Mouse (Mus musculus): Measurements from ENCODE around the gene Cep85l. TPM values are rescaled to one million over a fixed set of nuclear protein-coding genes. Genes with fewer than 3 reads are reported as not detected.

Gene Cep85l
- polyA plus RNA-seq, 1 experiment from 2014 or later, result 1.5 TPM

DNA sequence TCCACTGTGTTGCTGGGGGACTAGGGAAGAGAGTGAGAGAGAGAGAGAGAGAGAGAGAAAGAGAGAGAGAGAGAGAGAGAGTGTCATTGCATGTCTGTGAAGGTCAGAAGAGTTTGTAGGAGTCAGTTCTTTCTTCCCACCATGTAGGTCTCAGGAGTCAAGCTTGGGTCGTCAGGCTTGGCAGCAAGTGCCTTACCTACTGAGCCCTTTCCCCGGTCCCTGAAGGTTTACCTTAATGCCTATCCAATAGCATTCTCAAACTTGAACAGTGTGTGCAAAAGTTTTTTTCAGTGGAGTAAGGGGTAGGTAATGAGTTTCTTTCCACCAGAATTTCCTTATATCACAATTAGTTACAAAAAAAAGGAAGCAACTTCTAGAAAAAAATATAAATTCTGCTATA lies 40.7 kb downstream of the Cep85l start:
- H3K27me3 ChIP-seq (replicated peaks; ENCODE audit: control insufficient read depth, insufficient read depth, low read length), result no peaks in the 10 kb centered on the region

DNA sequence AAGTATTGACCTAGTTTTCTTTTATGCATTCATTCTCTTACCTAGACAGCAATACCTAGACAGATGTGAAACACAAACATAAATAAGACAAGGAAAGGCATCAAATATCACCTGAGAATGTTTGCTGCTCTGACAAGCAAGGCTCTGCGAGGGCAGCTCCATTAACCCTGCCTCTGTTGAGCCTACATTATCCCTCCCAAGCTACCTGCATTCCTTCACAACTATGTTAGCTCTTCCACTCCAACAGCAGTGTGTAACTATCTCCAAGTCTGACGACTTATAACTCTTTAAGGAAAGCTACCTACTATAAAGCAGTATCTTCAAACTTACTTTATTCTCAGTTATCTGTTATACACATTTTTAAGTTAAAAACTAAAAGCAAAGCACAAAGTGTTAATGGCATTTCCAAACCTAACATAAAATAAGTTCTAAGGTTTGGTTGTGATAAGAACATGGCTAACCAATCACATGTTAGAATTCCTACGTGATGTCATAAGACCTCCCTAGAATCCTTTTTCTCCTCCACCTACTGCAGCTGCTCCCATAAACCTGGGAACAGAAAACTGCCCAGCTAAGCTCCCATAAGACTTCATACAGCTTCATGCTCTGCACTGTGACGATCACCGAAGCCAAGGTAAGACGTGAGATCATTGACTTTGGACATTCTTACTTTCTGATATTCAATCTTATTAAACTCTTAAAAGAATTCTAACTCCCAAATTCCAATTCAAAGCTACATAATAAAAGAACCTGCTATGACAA lies 42.4 kb downstream of the Cep85l start, which contains the start of gene Pln:
Gene Pln (plus strand): TSS at position 506 of the 762 bp plus-strand sequence.
- no peak for ATAC-seq
- Histone ChIP-seq H3K4me1 (replicated peaks; ENCODE audit: control insufficient read depth, insufficient read depth, low read length) (no peaks in the 10 kb centered on the region), H3K9me3 (ENCODE audit: control insufficient read depth) (no peaks in the 10 kb centered on the region), H3K27me3 (replicated peaks; ENCODE audit: control insufficient read depth, insufficient read depth, low read length) (no peaks in the 10 kb centered on the region), H3K36me3 (ENCODE audit: control insufficient read depth, insufficient read depth) (no peaks in the 10 kb centered on the region), H3K4me3 (ENCODE audit: low read depth, low read length) (no peak within 1 kb of the TSS), H3K4me2 (replicated peaks; ENCODE audit: low read depth) (no peak within 1 kb of the TSS), H3K27ac (ENCODE audit: low read depth, low read length) (no peak within 1 kb of the TSS), H3K9ac (ENCODE audit: low read depth, low read length) (no peak within 1 kb of the TSS)
- 66% methylated on average over 6 of the region's 6 CpGs for WGBS
- no peak for TF ChIP-seq CTCF (IDR thresholded peaks at IDR 0.05; ENCODE audit: low read depth)

More for the DNA sequence above, 40.7 kb downstream of the Cep85l start:
- H3K27ac ChIP-seq (ENCODE audit: low read depth, low read length), result no peak overlapping the region
- H3K9me3 ChIP-seq (ENCODE audit: control insufficient read depth), result no peaks in the 10 kb centered on the region
- H3K4me2 ChIP-seq (replicated peaks; ENCODE audit: low read depth), result no peak overlapping the region
- no peak for TF ChIP-seq CTCF (IDR thresholded peaks at IDR 0.05; ENCODE audit: low read depth)
- 61% methylated on average over 2 of the region's 2 CpGs for WGBS
- no peak for ATAC-seq
- H3K36me3 ChIP-seq (ENCODE audit: control insufficient read depth, insufficient read depth), result no peaks in the 10 kb centered on the region
- H3K4me3 ChIP-seq (ENCODE audit: low read depth, low read length), result no peak overlapping the region
- no peaks in the 10 kb centered on the region for H3K4me1 ChIP-seq (replicated peaks; ENCODE audit: control insufficient read depth, insufficient read depth, low read length)
- H3K9ac ChIP-seq (ENCODE audit: low read depth, low read length), result no peak overlapping the region

DNA sequence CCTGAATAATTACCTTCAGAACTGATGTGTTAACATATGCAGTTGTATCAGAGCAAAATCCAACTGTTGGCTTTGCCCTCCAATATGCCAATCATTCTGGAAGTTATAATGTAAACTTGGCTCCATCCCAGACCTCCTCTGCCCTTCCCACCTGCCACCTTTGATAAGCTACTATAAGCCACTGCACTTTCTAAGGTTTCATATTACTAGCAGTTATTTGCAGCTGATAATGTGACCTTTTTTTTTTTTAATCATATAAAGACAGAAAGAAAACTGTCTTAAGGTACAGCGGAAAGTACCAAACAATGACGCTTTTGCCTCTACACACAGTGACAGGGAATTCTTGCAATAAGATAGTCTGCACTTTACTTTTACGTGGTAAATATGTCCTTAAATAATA lies 43.8 kb downstream of the Cep85l start:
- H3K9ac ChIP-seq (ENCODE audit: low read depth, low read length), result no peak overlapping the region
- ATAC-seq, result no peak
- TF ChIP-seq CTCF (IDR thresholded peaks at IDR 0.05; ENCODE audit: low read depth), result no peak
- H3K27ac ChIP-seq (ENCODE audit: low read depth, low read length), result no peak overlapping the region
- no peak overlapping the region for H3K4me3 ChIP-seq (ENCODE audit: low read depth, low read length)
- no peak overlapping the region for H3K4me2 ChIP-seq (replicated peaks; ENCODE audit: low read depth)
- H3K4me1 ChIP-seq (replicated peaks; ENCODE audit: control insufficient read depth, insufficient read depth, low read length), result no peaks in the 10 kb centered on the region
- no peaks in the 10 kb centered on the region for H3K27me3 ChIP-seq (replicated peaks; ENCODE audit: control insufficient read depth, insufficient read depth, low read length)
- H3K9me3 ChIP-seq (ENCODE audit: control insufficient read depth), result no peaks in the 10 kb centered on the region
- H3K36me3 ChIP-seq (ENCODE audit: control insufficient read depth, insufficient read depth), result no peaks in the 10 kb centered on the region
- WGBS, result 81% methylated on average over 3 of the region's 3 CpGs

DNA sequence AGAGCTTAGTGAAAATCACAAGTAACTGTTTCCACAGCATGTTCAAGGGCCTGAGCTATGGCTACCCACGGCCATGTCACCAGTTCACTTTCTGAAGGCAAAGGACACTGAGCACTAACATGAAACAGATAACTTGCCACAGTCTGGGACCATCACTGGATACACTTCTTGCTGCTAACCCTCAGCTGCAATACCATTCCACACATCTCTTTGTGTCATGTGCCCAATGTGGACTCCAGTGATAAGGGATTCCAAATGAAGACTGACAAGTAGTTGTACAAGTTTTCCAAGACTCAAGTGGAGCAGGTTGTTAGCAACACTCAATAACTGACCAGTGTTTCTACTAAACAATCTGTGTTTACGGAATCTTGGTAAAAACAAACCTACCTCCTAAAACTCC lies 44.5 kb downstream of the Cep85l start:
- Histone ChIP-seq H3K27me3 (replicated peaks; ENCODE audit: control insufficient read depth, insufficient read depth, low read length) (no peaks in the 10 kb centered on the region), H3K27ac (ENCODE audit: low read depth, low read length) (no peak overlapping the region), H3K36me3 (ENCODE audit: control insufficient read depth, insufficient read depth) (no peaks in the 10 kb centered on the region), H3K9ac (ENCODE audit: low read depth, low read length) (no peak overlapping the region), H3K4me2 (replicated peaks; ENCODE audit: low read depth) (no peak overlapping the region), H3K9me3 (ENCODE audit: control insufficient read depth) (no peaks in the 10 kb centered on the region), H3K4me1 (replicated peaks; ENCODE audit: control insufficient read depth, insufficient read depth, low read length) (no peaks in the 10 kb centered on the region), H3K4me3 (ENCODE audit: low read depth, low read length) (no peak overlapping the region)
- no peak for TF ChIP-seq CTCF (IDR thresholded peaks at IDR 0.05; ENCODE audit: low read depth)
- no peak for ATAC-seq
- 77% methylated on average over 2 of the region's 2 CpGs for WGBS

DNA sequence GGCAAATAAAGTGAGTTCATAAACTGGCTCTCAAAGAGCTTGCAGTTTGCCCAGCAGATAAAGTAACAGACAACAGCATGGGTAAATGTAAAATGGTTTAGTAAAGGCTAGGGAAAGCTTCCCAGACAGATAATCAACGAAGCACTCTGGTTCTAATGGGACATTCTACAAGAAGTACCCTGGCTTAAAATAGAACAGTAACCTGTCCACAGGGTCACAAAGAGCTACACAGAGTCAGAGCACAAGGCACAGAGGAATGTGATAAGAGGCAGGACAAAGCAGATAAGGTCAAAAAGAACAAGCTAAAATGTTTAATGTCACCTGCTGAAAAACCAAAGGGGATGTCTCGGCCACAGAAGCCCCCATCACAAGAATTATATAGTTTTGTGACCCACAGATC lies 47.0 kb downstream of the Cep85l start:
- Histone ChIP-seq H3K4me1 (replicated peaks; ENCODE audit: control insufficient read depth, insufficient read depth, low read length) (no peaks in the 10 kb centered on the region), H3K9ac (ENCODE audit: low read depth, low read length) (no peak overlapping the region), H3K9me3 (ENCODE audit: control insufficient read depth) (no peaks in the 10 kb centered on the region), H3K27me3 (replicated peaks; ENCODE audit: control insufficient read depth, insufficient read depth, low read length) (no peaks in the 10 kb centered on the region), H3K4me3 (ENCODE audit: low read depth, low read length) (no peak overlapping the region), H3K36me3 (ENCODE audit: control insufficient read depth, insufficient read depth) (no peaks in the 10 kb centered on the region), H3K27ac (ENCODE audit: low read depth, low read length) (no peak overlapping the region), H3K4me2 (replicated peaks; ENCODE audit: low read depth) (no peak overlapping the region)
- 47% methylated on average over 2 of the region's 2 CpGs for WGBS
- TF ChIP-seq CTCF (IDR thresholded peaks at IDR 0.05; ENCODE audit: low read depth), result no peak
- ATAC-seq, result no peak

DNA sequence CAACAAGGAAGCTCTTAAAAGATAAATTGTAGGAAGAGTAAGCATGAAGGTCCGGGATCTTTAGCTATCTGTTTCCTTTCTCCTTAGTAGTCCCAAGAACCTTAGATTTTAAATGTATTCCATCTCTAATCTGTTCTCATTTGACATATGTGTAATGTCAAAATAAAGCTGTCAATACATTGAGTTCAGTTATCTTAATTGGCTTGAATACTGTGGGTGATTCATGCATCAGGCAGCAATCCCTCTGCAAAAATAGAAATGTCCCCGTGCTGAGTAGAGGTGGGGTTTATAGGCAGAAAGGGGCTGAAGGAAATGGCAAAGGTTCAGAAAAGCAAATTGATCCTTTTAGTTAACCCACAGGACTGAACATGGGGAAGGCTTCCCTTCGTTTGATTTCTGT lies 50.5 kb downstream of the Cep85l start:
- no peak overlapping the region for H3K27ac ChIP-seq (ENCODE audit: low read depth, low read length)
- H3K9me3 ChIP-seq (ENCODE audit: control insufficient read depth), result no peaks in the 10 kb centered on the region
- no peak overlapping the region for H3K4me3 ChIP-seq (ENCODE audit: low read depth, low read length)
- H3K4me1 ChIP-seq (replicated peaks; ENCODE audit: control insufficient read depth, insufficient read depth, low read length), result no peaks in the 10 kb centered on the region
- H3K9ac ChIP-seq (ENCODE audit: low read depth, low read length), result no peak overlapping the region
- no peaks in the 10 kb centered on the region for H3K27me3 ChIP-seq (replicated peaks; ENCODE audit: control insufficient read depth, insufficient read depth, low read length)
- ATAC-seq, result no peak
- no peak for TF ChIP-seq CTCF (IDR thresholded peaks at IDR 0.05; ENCODE audit: low read depth)
- H3K36me3 ChIP-seq (ENCODE audit: control insufficient read depth, insufficient read depth), result no peaks in the 10 kb centered on the region
- no peak overlapping the region for H3K4me2 ChIP-seq (replicated peaks; ENCODE audit: low read depth)
- WGBS, result 65% methylated on average over 3 of the region's 3 CpGs

All from intestine, postnatal 0 days (tissue).